Mouse (Mus musculus) thymus, adult 2 months (tissue): ENCODE data around the gene Dcst1.

ENCODE experiments used
- CTCF ChIP-seq: fragments of 200-500 bp; IDR thresholded peaks from 2 replicates; pipeline ENCODE4 v1.5.1; 2012; ENCODE audit warnings: mild to moderate bottlenecking, control low read depth, low read length, moderate library complexity, borderline replicate concordance; ENCODE audit not compliant: control insufficient read depth, poor library complexity, insufficient read depth; ENCODE audit errors: extremely low read depth
- POLR2A ChIP-seq: fragments of 200-500 bp; IDR thresholded peaks from 2 replicates; pipeline ENCODE4 v1.6.1; 2012; ENCODE audit warnings: mild to moderate bottlenecking, low read length, control low read depth, moderate library complexity; ENCODE audit not compliant: control insufficient read depth, poor library complexity, insufficient read depth; ENCODE audit errors: extremely low read depth

DNA sequence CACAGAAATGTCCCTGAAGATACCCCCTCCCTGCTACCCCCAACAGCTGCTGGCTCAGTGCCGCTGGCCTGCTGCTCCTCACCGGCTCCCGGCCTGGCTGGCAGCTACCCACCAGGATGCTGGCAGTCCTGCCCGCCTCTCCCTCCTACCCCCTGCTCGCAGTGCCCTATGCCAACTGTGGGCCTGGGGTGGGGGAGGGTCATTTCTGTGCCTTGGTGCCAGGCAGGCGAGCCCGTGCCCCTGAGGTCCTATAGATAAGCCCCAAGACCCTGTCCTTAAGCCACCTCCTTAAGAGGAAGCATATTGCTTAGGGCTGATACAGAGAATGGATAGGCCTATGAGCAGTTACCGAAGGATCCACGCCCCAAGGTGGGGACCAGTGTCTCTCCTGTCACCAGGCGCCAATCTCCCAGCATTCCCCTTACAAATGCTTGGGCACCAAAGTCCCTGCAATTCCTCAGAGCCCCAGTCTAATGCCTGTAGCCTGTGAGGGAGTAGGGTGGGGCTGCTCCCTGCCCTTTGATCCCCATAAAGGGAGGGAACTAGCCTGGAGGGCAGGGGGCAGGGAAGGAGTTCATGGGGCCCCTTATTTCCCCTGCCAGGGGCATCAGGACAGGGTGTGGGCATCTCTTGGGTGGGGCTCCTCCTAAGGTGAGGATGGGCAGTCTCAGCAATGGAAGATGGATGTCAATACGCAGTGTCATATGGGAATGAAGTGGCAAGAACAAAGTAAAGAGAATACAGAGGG, 23.3 kb upstream of the Dcst1 start:
- TF ChIP-seq POLR2A: no peak
- no peak for TF ChIP-seq CTCF
